13 mouse cellular contexts compared by ENCODE assay signal in the genomic region with DNA sequence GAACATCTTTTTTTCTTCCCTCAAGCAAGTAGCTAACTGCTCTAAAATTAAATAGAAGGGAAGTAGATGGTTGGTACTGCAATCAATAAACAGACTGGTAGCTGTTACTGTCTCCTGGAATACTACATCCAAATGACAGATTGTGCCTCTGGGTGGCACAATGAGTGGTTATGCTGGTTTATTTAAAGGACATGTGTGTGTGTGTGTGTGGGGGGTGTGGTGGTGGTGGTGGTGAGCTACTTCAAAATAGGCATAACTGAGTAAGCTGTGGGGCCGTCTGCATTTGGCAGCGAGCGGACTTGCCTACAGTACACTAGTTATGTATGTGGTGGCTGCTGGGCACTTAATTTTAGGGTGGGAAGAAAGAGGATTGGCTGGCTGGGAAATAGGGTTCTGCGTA. TPM values are rescaled to one million over a fixed set of nuclear protein-coding genes. Genes with fewer than 3 reads are reported as not detected.
A peak's percentile ranks its signal among the peaks of the same experiment; 100 is the strongest.
DNase-seq lines count a peak whose midpoint lies in the region; ATAC-seq and TF ChIP-seq lines count a peak whose summit lies in the region.
"Had no signal": no experiment of that assay in that cellular context is flagged by ENCODE, and none has a peak within 500 bp of the region (broad histone marks: within the 10 kb centered on the region; RNA-seq: fewer than 3 reads in every experiment).

No protein-coding gene starts in this region.

- peak overlapping the region; percentile 41 for H3K27ac ChIP-seq in intestine, postnatal 0 days (ENCODE audit: low read depth, low read length)
- H3K27ac ChIP-seq: heart, adult 2 months had no signal

- no peaks in the 10 kb centered on the region for H3K9me3 ChIP-seq in intestine, postnatal 0 days (ENCODE audit: control insufficient read depth)
- H3K9me3 ChIP-seq: G1E had no signal

- no peak overlapping the region for H3K4me3 ChIP-seq in intestine, postnatal 0 days (ENCODE audit: low read depth, low read length)
- H3K4me3 ChIP-seq: heart, adult 2 months had no signal

- no peaks in the 10 kb centered on the region for H3K36me3 ChIP-seq in intestine, postnatal 0 days (ENCODE audit: control insufficient read depth, insufficient read depth)
- H3K36me3 ChIP-seq: G1E had no signal

- no peak overlapping the region for H3K4me2 ChIP-seq in intestine, postnatal 0 days (replicated peaks; ENCODE audit: low read depth)

- DNase-seq in left cerebral cortex, adult 11 months (ENCODE audit: low spot score): peak; percentile 47
- no peak for DNase-seq in left cerebral cortex, postnatal 4 days
- peak; percentile 54 to 72 for DNase-seq in left cerebral cortex, adult 9 months (ENCODE audit: low spot score in 2 of 2)
- peak; percentile 60 for DNase-seq in right cerebral cortex, postnatal 25 days
- no peak for DNase-seq in kidney, adult 9 months
- DNase-seq in cerebellum, adult 8-10 months: no peak
- no peak for DNase-seq in heart, adult 11 months
- DNase-seq: lung, postnatal 14 days had no signal

- WGBS in intestine, postnatal 0 days: 83% methylated on average over 4 of the region's 4 CpGs

- H3K4me1 ChIP-seq in intestine, postnatal 0 days (replicated peaks; ENCODE audit: control insufficient read depth, insufficient read depth, low read length): 0 out of 2 replicates have a peak, but pooled peaks cover 6% of the 10 kb centered on the region

- intact Hi-C loops in left cerebral cortex, postnatal 4 days (cut with DNase I): no loop called here

- ATAC-seq in intestine, postnatal 0 days: no peak
- ATAC-seq: inflammation-experienced regulatory T-cells, adult 6 months had no signal

- no peaks in the 10 kb centered on the region for H3K27me3 ChIP-seq in intestine, postnatal 0 days (replicated peaks; ENCODE audit: control insufficient read depth, insufficient read depth, low read length)

- TF ChIP-seq CTCF in intestine, postnatal 0 days (IDR thresholded peaks at IDR 0.05; ENCODE audit: low read depth): no peak

- no peak overlapping the region for H3K9ac ChIP-seq in intestine, postnatal 0 days (ENCODE audit: low read depth, low read length)

RNA-seq across cellular contexts. Expression of a gene that starts 17.9 kb away (rescaled TPM):
- 10 to 100 TPM; 11.3 to 11.4 TPM for total RNA-seq in left cerebral cortex, postnatal 4 days (2021)
- polyA plus RNA-seq in intestine, postnatal 0 days (2015; fragmentation: Nextera tagmentation; extraction: Ambion mirVana): 21.4 TPM in 2 replicates

RNA-seq across cellular contexts. Expression of a gene that starts 28.5 kb away (rescaled TPM):
- total RNA-seq in left cerebral cortex, postnatal 4 days (2021): under 1 TPM in 1 of 2 experiments, not detected in 1; 0.18 TPM
- 14.3 and 18.7 TPM in 2 replicates for polyA plus RNA-seq in intestine, postnatal 0 days (2015; fragmentation: Nextera tagmentation; extraction: Ambion mirVana)
- total RNA-seq: G1E; neutrophil, adult 5-6 weeks had no signal
- polyA plus RNA-seq: G1E; inflammation-experienced regulatory T-cells, adult 6 months had no signal

Comparison
In these comparisons a context has a peak if more than half of its experiments do, and no peak if none do; other contexts are left out.
1. DNase-seq: peak in left cerebral cortex, adult 11 months (single experiment), left cerebral cortex, adult 9 months (2 of 2) and right cerebral cortex, postnatal 25 days (single experiment); none in left cerebral cortex, postnatal 4 days (single experiment), kidney, adult 9 months (single experiment), cerebellum, adult 8-10 months (single experiment) and heart, adult 11 months (single experiment).